Mouse (Mus musculus) CH12.LX (cell line): ENCODE measurements around the gene Stk32c. TPM values are rescaled to one million over a fixed set of nuclear protein-coding genes. Genes with fewer than 3 reads are reported as not detected.

ENCODE experiments used
- DNase-seq: peaks from one replicate; pipeline ENCODE4 v3.0.0-alpha.2; 2013; ENCODE audit errors: extremely low read depth
- H3K27ac ChIP-seq: 2 replicates; pipeline ENCODE4 v1.5.1; 2012; ENCODE audit warnings: low read depth, mild to moderate bottlenecking, control low read depth, moderate library complexity; ENCODE audit not compliant: insufficient read depth
- H3K27me3 ChIP-seq: replicated peaks from 2 replicates; pipeline ENCODE3; 2012; ENCODE audit warnings: inconsistent platforms
- H3K36me3 ChIP-seq, 2 experiments: replicated peaks in 1 of 2; 2 replicates each; pipeline versions ENCODE3 to v1.6.1; 2012; ENCODE audit warnings: inconsistent platforms in 1 of 2, low read length in 1 of 2, mild to moderate bottlenecking in 1 of 2, mixed read lengths in 1 of 2, moderate library complexity in 1 of 2; ENCODE audit not compliant: control insufficient read depth in 1 of 2, insufficient read depth in 1 of 2
- H3K4me1 ChIP-seq, 2 experiments: 2 replicates each; pipeline ENCODE4 v1.6.1; 2012; ENCODE audit warnings: inconsistent platforms in 1 of 2, moderate library complexity in 1 of 2; ENCODE audit not compliant: insufficient read depth in 2 of 2, control insufficient read depth in 1 of 2
- H3K4me2 ChIP-seq: 2 replicates; pipeline ENCODE4 v1.6.1; 2012; ENCODE audit warnings: low read depth, mild to moderate bottlenecking, control low read depth; ENCODE audit not compliant: poor library complexity, insufficient read depth, severe bottlenecking
- H3K4me3 ChIP-seq, 3 experiments: fragments of 150-350 bp in 1 of 3; sonication (generic) in 1 of 3; replicated peaks in 1 of 3; 2 replicates each; pipeline versions ENCODE3 to v1.5.1; 2011 to 2012; ENCODE audit warnings: low read depth in 2 of 3, low read length in 2 of 3, mild to moderate bottlenecking in 2 of 3, moderate library complexity in 2 of 3, control low read depth in 1 of 3, improper control_type of control experiment in 1 of 3, inconsistent platforms in 1 of 3, mixed read lengths in 1 of 3; ENCODE audit not compliant: poor library complexity in 1 of 3
- H3K79me2 ChIP-seq: replicated peaks from 2 replicates; pipeline ENCODE4 v1.6.1; 2012; ENCODE audit warnings: mild to moderate bottlenecking, moderate library complexity; ENCODE audit not compliant: control insufficient read depth, poor library complexity, insufficient read depth, severe bottlenecking; ENCODE audit errors: extremely low read depth
- H3K9ac ChIP-seq: 2 replicates; pipeline ENCODE4 v1.6.1; 2012; ENCODE audit warnings: low read depth, mild to moderate bottlenecking, control low read depth, moderate library complexity; ENCODE audit not compliant: insufficient read depth
- H3K9me3 ChIP-seq: replicated peaks from 2 replicates; pipeline ENCODE3; 2012; ENCODE audit warnings: low read length, inconsistent platforms, mixed read lengths
- CHD1 ChIP-seq: IDR thresholded peaks from 2 replicates; pipeline ENCODE4 v1.6.1; 2012; ENCODE audit warnings: low read depth, low read length, improper control_type of control experiment, inconsistent platforms
- CTCF ChIP-seq, 2 experiments: IDR thresholded peaks in 1 of 2; conservative IDR thresholded peaks in 1 of 2; 2 replicates each; pipeline ENCODE4 v1.5.1; 2011 to 2012; ENCODE audit warnings: low read depth in 2 of 2, low read length in 2 of 2, improper control_type of control experiment in 1 of 2, inconsistent platforms in 1 of 2, mild to moderate bottlenecking in 1 of 2, moderate library complexity in 1 of 2
- ELF1 ChIP-seq: IDR thresholded peaks from 2 replicates; pipeline ENCODE4 v1.6.1; 2014; ENCODE audit warnings: low read depth, mild to moderate bottlenecking, inconsistent platforms, low read length, improper control_type of control experiment
- EP300 ChIP-seq: IDR thresholded peaks from 2 replicates; pipeline ENCODE4 v1.6.1; 2011; ENCODE audit warnings: low read length, improper control_type of control experiment
- ETS1 ChIP-seq: conservative IDR thresholded peaks from 2 replicates; pipeline ENCODE4 v1.6.1; 2012; ENCODE audit warnings: low read depth, mild to moderate bottlenecking, inconsistent platforms, low read length, improper control_type of control experiment, moderate library complexity
- IRF4 ChIP-seq: IDR thresholded peaks from 2 replicates; pipeline ENCODE4 v1.6.1; 2014; ENCODE audit warnings: low read depth, mild to moderate bottlenecking, inconsistent platforms, low read length, improper control_type of control experiment
- MAZ ChIP-seq: IDR thresholded peaks from 2 replicates; pipeline ENCODE4 v1.6.1; 2012; ENCODE audit warnings: low read depth, mild to moderate bottlenecking, inconsistent platforms, low read length, improper control_type of control experiment, moderate library complexity
- MEF2A ChIP-seq: IDR thresholded peaks from 2 replicates; pipeline ENCODE4 v1.6.1; 2014; ENCODE audit warnings: low read depth, mild to moderate bottlenecking, inconsistent platforms, low read length, improper control_type of control experiment, borderline replicate concordance
- MXI1 ChIP-seq: IDR thresholded peaks from 2 replicates; pipeline ENCODE4 v1.6.1; 2011; ENCODE audit warnings: mild to moderate bottlenecking, low read depth, low read length, improper control_type of control experiment
- PAX5 ChIP-seq: IDR thresholded peaks from 2 replicates; pipeline ENCODE4 v1.6.1; 2012; ENCODE audit warnings: low read length, inconsistent platforms, mixed read lengths
- POLR2A ChIP-seq: IDR thresholded peaks from 2 replicates; pipeline ENCODE4 v1.6.1; 2011; ENCODE audit warnings: low read depth, mild to moderate bottlenecking, improper control_type of control experiment, low read length
- RAD21 ChIP-seq: IDR thresholded peaks from 2 replicates; pipeline ENCODE4 v1.6.1; 2011; ENCODE audit warnings: low read depth, mild to moderate bottlenecking, low read length, improper control_type of control experiment, moderate library complexity
- SMC3 ChIP-seq: IDR thresholded peaks from 2 replicates; pipeline ENCODE4 v1.6.1; 2011; ENCODE audit warnings: low read depth, low read length, improper control_type of control experiment
- TBP ChIP-seq: conservative IDR thresholded peaks from 2 replicates; pipeline ENCODE4 v1.6.1; 2011; ENCODE audit warnings: low read depth, low read length, improper control_type of control experiment
- TCF12 ChIP-seq: IDR thresholded peaks from 2 replicates; pipeline ENCODE4 v1.6.1; 2014; ENCODE audit warnings: low read depth, mild to moderate bottlenecking, inconsistent platforms, low read length, improper control_type of control experiment
- USF1 ChIP-seq: IDR thresholded peaks from 2 replicates; pipeline ENCODE4 v1.6.1; 2014; ENCODE audit warnings: low read depth, mild to moderate bottlenecking, inconsistent platforms, low read length, improper control_type of control experiment
- dilution Hi-C: fragments of 300-500 bp; cut with MboI; formaldehyde crosslinking; loops from 2 replicates; pipeline ENCODE4 v1.14.3; 2020; ENCODE audit warnings: low sequenced_read_pairs; ENCODE audit not compliant: extremely low pct_unique_long_range_greater_than_20kb, extremely low pct_ligation_motif_present
- in situ Hi-C: fragments of 300-500 bp; cut with MboI; formaldehyde crosslinking; loops from 3 replicates; pipeline ENCODE4 v1.14.3; 2019; ENCODE audit warnings: low sequenced_read_pairs, low pct_ligation_motif_present, low pct_unique_long_range_greater_than_20kb, mixed read lengths
- polyA plus RNA-seq: library from polyadenylated mRNA; unstranded; fragments of >175 nt; gene quantifications from 2 replicates; pipeline ENCODE4 v1.2.1, GENCODE M21; 2012; ENCODE audit warnings: low read depth; ENCODE audit not compliant: insufficient read length
- total RNA-seq, 2 experiments: library from RNA; depleted of rRNA; stranded (reverse); fragments of 300-350 nt in 1 of 2; fragments of >200 nt in 1 of 2; gene quantifications; 2 replicates each; pipeline ENCODE4 v1.2.3; 2012 to 2014

Stk32c gene
- total and polyA plus RNA-seq, 3 experiments = not detected

GRCm38 (mm10) chr7:139119152-139119774, 93.8 kb downstream of the Stk32c start:
- in situ Hi-C loops = loop anchor here (25.0 kb wide), 1 partner anchor 368 kb away; no protein-coding TSS in a partner anchor
- peak; percentile 50 to 89 for TF ChIP-seq CTCF (conservative IDR thresholded peaks at IDR 0.05 in 1 of 2, IDR thresholded peaks at IDR 0.05 in 1 of 2; ENCODE audit: low read depth in 2 of 2, low read length in 2 of 2)
- TF ChIP-seq RAD21 = peak; percentile 85
- no peak for TF ChIP-seq MEF2A
- TF ChIP-seq SMC3 = peak; percentile 76
- TF ChIP-seq TCF12 = 0 out of 2 replicates have a peak, but pooled peaks have one; percentile 16
- TF ChIP-seq EP300 = no peak
- no peak overlapping the region for H3K4me2 ChIP-seq
- no peak overlapping the region for H3K27ac ChIP-seq
- no peak overlapping the region for H3K9ac ChIP-seq
- no peaks in the 10 kb centered on the region for H3K9me3 ChIP-seq
- dilution Hi-C loops = no loop called here
- H3K27me3 ChIP-seq = peaks cover 45% of the 10 kb centered on the region
- no peaks in the 10 kb centered on the region for H3K4me1 ChIP-seq
- peak; percentile 34 for DNase-seq
- H3K79me2 ChIP-seq = no peaks in the 10 kb centered on the region
- no peak overlapping the region for H3K4me3 ChIP-seq
- H3K36me3 ChIP-seq = no peaks in the 10 kb centered on the region

- H3K36me3 ChIP-seq = no peaks in the 10 kb centered on the region
- no peak for TF ChIP-seq POLR2A
- TF ChIP-seq, all 38 proteins: peak for 0
- Histone ChIP-seq H3K4me3 (no peak overlapping the region), H3K27me3 (peaks cover 74% of the 10 kb centered on the region), H3K79me2 (no peaks in the 10 kb centered on the region), H3K9me3 (no peaks in the 10 kb centered on the region), H3K4me1 (no peaks in the 10 kb centered on the region), H3K9ac (no peak overlapping the region), H3K4me2 (no peak overlapping the region), H3K27ac (no peak overlapping the region)
- dilution Hi-C loops (no loop called here), in situ Hi-C loops (loop anchor here (25.0 kb wide), 1 partner anchor 379 kb away; no protein-coding TSS in a partner anchor)
- no peak for DNase-seq
Measured at GRCm38 (mm10) chr7:139107908-139108650, 105.0 kb downstream of the Stk32c start.

GRCm38 (mm10) chr7:139105705-139106104, 107.4 kb downstream of the Stk32c start:
- no peak overlapping the region for H3K4me2 ChIP-seq
- no peaks in the 10 kb centered on the region for H3K4me1 ChIP-seq
- in situ Hi-C loops = loop anchor here (25.0 kb wide), 1 partner anchor 382 kb away; no protein-coding TSS in a partner anchor
- dilution Hi-C loops = no loop called here
- no peak overlapping the region for H3K27ac ChIP-seq
- H3K27me3 ChIP-seq = peaks cover 92% of the 10 kb centered on the region
- H3K36me3 ChIP-seq = no peaks in the 10 kb centered on the region
- H3K79me2 ChIP-seq = no peaks in the 10 kb centered on the region
- no peak overlapping the region for H3K4me3 ChIP-seq
- TF ChIP-seq MAZ (no peak), USF1 (no peak), MXI1 (no peak), ELF1 (no peak), ETS1 (no peak), PAX5 (no peak), IRF4 (no peak), TCF12 (no peak), CHD1 (no peak), TBP (no peak)
- DNase-seq = no peak
- no peak overlapping the region for H3K9ac ChIP-seq
- H3K9me3 ChIP-seq = no peaks in the 10 kb centered on the region
